Mouse (Mus musculus): ENCODE results near the gene Map1a.
A peak's percentile ranks its signal among the peaks of the same experiment; 100 is the strongest.

The Map1a gene

DNA sequence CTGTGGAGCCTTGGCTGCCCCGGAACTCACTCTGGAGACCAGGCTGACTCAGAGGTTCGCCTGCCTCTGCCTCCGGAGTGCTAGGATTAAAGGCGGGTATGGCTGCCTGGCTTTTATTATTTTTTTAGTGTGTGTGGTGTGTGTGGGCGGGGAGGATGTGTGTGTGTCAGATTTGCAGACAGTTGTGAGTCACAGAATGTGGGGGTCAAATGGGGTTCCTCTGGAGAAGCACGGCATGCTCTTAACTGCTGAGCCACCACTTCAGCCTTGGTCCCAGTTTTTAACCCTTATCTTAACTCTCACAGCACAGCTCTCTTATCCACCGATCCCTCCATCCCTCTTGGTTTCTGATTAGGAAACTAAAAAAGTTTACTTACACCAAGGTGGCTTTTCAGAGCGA lies 26.9 kb downstream of the Map1a start:
- DNase-seq = no peak

DNA sequence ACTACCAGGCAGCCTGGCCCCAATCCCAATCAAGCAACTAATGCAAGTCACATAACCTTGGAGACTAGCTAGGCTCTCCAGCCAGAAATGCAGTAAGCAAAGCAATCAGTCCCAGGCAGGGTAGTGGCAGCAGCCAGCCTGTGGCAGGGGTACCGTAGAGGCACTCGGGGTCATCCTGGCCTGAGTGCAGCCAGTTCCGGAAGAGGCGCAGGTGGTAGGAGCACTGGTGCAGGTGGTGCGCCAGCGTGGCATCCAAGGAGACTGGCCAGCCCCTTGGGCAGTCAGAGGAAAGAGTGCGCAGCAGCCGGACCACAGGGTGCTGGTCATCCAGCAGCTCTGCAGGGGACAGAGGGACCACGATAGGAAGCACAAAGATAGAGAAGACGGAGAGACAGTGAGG lies 33.6 kb downstream of the Map1a start:
- DNase-seq = no peak

DNA sequence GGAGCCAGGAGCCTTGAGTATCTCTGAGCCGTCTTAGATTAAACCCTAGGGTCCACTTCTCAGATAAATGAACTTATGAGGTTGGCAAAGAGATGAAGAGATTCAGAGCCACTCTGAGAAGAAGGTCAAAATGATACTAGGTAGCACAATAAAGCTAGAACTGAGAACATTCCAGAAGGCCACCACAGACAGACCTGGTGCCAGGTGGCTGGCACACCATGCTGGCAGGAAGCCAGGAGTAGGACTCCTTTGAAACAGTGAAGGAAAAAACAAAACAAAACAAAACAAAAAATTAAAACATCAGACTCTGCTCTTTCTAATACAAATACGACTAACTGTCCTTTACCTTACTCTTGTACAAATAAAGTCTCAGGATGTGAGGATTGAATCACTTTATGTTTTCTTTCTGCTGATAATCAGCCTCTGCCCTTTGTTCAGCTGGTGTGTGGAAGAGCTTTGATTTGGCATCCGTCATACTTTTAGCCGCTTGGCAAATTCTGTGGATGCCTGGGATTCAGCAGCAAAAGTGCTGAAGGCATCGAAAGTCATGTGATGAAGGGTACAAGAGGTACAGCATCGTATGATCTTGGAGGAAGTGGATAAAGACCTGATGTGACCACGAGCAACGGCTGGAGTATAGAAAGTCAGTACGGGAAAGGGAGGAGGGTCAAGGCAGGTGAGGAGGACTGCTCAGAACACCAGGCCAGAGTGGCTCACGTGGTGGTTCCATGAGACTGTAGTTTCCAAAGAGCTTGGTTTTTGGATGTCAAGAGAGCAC lies 34.5 kb downstream of the Map1a start:
- DNase-seq = peak in 1 of 2 experiments; percentile 42

DNA sequence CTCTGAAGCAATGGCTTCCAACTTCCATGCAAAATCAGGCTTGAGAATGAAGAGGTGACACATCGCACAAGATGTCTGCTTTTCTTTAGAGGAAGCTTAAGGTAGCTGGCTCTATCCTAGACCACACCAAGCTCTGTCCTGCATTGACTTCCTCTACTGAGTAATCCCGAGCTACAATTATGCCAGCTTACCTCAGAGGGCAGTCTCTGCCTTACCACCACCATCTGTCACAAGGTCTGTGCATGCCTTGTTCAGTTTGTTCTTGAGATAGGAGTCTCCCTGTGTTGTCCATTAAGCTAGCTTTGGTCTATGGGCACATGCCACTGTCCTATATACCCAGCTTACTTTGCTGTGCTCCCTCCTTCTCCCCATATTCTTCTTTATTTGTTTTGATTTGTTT lies 40.1 kb downstream of the Map1a start:
- no peak for DNase-seq

DNA sequence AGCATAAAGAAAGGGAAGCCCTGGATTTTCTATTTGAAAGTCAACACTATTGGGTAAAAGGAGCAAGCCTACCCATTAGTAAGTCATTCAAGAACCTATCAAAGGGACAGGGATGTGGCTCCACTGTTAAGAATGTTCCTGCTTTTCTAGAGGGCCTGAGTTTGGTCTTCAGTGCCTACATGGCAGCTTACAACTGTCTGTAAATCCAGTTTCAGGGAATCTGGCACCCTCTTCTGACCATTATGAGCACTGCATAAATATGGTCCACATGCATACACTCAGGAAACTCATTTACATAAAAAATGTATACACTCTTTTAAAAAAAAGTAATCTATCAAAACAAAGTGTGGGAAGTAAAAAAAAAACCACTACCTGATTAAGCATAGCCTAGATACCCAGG lies 49.7 kb downstream of the Map1a start:
- DNase-seq = no peak

DNA sequence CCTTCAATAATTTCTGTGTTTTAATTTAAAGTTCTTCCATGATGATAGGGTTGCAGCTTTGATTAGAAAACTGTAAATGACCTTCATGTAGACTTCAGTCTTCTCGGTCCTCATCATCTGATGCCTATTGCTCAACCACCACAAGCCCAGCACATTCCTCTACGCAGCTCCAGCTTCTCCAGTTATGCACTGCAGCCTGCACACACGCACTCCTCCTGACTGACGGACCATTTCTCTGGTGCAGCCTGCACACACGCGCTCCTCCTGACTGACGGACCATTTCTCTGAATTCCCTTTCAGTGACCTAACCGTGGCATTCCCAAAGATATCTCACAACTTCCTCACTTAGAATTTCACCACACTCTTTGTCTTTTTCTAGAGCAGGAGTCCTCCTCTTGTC lies 63.8 kb downstream of the Map1a start:
- no peak for DNase-seq

DNA sequence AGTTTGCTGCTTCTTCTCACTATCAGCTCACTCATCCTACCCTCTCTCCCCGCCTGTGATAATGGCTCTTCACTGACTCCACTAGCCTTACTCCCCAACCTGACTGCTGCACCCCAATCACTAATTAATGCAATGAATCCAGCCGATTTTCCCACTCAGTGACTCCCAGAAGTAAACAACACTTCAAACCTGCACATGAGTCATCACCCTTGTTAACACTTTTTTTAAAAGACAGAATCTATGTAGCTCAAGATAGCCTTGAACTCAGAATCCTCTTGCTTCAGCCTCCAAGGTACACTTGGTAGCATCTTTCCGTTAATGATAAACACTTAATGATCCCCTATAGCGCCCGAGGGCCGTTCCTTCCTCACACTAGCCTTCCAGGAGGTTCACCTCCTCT lies 65.0 kb downstream of the Map1a start:
- no peak for DNase-seq

DNA sequence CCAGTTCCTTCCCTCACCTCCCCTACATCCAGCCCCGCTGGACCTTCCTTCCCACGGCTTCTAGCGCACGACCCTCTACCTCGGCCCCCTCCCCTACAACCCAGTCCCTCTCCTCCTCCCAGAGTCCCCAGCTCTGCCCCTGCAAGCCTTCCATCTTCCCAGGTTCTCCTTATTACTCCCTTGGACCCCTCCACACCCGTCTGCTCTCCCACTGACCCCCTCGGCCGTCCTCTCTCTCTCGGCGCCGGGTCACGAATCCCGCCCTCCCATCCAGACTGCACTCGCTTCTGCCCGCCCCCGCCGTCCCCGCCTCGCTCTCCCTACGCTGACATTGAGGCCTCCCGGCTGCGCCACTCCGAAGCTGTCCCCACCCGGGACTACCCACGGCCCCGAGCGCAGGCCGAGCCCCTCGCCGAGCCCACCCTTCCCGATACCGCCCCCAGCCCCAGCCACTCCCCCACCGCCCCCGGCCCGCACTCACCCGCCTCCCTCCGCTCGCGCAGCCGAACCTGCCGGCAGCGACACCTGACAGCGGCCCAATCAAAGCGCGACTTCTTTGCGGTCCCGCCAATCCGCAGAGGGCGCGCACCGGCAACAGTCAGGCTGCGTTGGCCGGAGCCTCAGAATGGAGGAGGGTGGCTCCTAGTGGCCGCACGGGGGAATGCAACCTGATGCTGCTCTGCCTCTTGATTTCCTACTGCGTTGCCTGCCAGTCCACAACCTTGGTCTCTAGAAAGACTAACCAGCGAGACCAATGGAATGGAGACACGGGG lies 65.6 kb downstream of the Map1a start, which contains the start of gene Ppip5k1:
Ppip5k1 (minus strand) TSS at position 577 of the 773 bp plus-strand sequence.
- peak; percentile 98 to 99 for DNase-seq

DNA sequence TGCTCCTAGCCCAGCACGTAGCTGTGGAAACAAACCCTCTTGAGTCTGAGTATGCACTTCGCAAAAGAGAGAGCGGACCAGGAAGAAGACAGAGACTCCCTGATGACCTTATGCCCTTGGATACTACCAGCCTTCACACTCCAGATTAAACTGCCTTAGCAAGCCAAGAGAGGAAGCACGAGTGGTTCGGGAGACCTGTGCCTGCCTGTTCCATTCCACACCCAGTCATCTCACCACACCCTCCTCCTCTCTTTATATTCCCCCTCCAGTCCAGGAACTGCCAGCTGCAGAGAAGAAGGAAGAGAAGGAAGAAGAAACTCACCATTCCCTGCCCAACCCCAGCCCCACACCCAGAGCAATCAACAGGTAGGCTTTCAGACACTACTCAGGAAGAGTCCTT lies 68.1 kb downstream of the Map1a start, which contains the start of gene Ckmt1:
Ckmt1 (plus strand) TSS at position 221 of the 400 bp plus-strand sequence.
- no peak for DNase-seq

DNA sequence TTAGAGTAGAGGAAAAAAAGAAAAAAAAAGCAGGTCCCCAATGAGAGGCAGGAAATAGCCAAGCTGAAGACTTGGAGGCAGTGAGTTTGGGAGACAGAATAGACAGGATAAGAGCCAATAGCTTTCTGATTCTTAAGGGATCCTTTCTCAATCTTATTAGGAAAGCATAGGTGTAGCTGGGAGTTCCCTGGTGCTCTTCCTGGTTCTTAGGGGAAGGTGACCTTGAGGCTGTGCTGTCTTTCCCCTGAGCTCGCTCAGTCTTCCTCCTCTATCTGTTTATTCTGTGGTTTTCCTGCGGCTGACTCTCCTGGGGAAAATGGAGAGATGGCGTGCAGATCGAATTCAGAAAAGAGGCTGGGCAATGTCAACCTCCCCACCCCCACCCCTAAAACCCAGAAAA lies 68.6 kb downstream of the Map1a start:
- DNase-seq = no peak

DNA sequence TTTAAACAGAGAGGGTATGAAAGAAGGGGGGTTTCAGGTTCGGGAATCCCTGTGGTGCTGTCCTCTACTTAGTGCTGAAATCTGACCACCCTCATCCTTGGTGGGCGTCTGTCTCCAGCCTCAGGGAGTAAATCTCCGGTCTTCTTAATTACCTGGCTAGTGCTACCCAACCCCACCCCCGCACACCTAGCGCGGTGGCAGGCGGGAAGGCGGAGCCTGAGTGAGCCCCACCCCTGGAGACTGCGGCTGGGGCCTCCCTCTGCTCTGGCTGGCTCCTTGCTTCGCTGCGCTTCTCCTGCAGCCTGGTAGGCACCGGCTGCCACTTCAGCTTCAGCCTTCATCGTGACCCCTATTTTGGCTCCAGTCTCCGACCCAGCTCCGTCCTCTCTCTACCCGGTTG lies 69.0 kb downstream of the Map1a start:
- DNase-seq = peak; percentile 79 to 90

DNA sequence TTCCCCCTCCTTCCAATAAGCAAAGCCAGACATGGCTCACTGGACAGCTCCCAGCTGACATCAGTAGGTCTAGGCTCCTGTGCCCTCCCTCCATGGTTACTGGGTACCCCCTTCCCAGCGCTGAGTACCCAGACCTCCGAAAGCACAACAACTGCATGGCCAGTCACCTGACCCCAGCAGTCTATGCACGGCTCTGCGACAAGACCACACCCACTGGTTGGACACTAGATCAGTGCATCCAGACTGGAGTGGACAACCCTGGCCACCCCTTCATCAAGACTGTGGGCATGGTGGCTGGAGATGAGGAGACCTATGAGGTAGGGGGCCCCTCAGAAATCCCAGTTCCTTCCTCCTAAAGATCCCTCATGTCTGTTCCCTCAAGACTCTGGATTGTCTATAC lies 70.1 kb downstream of the Map1a start:
- no peak for DNase-seq
